Mouse (Mus musculus): ENCODE data around the gene Gm45062. TPM values are rescaled to one million over a fixed set of nuclear protein-coding genes. Genes with fewer than 3 reads are reported as not detected.

Gene Gm45062
- total RNA-seq, 4 experiments from 2014 or later = 4.6 to 6.6 (median 5.0) TPM

GRCm38 (mm10) chr6:8415823-8416222 lies 156.6 kb downstream of the Gm45062 start:
- DNase-seq (ENCODE audit: low spot score in 2 of 2) = no peak

- DNase-seq (ENCODE audit: low spot score in 2 of 2) = no peak
Measured at GRCm38 (mm10) chr6:8416802-8417569, 157.7 kb downstream of the Gm45062 start.

- DNase-seq (ENCODE audit: low spot score in 2 of 2) = no peak
Measured at GRCm38 (mm10) chr6:8419485-8420186, 160.4 kb downstream of the Gm45062 start.

GRCm38 (mm10) chr6:8420187-8420503 lies 160.9 kb downstream of the Gm45062 start:
- DNase-seq (ENCODE audit: low spot score in 2 of 2) = no peak

- DNase-seq (ENCODE audit: low spot score in 2 of 2) = no peak
Measured at GRCm38 (mm10) chr6:8421421-8421820, 162.2 kb downstream of the Gm45062 start.

- no peak for DNase-seq (ENCODE audit: low spot score in 2 of 2)
Measured at GRCm38 (mm10) chr6:8421959-8422581, 162.8 kb downstream of the Gm45062 start.

- DNase-seq (ENCODE audit: low spot score in 2 of 2) = no peak
Measured at GRCm38 (mm10) chr6:8423142-8423541, 163.9 kb downstream of the Gm45062 start.

GRCm38 (mm10) chr6:8427692-8428091 lies 168.4 kb downstream of the Gm45062 start:
- no peak for DNase-seq (ENCODE audit: low spot score in 2 of 2)

- DNase-seq (ENCODE audit: low spot score in 2 of 2) = no peak
Measured at GRCm38 (mm10) chr6:8430610-8431234, 171.5 kb downstream of the Gm45062 start.

GRCm38 (mm10) chr6:8433179-8433578 lies 173.9 kb downstream of the Gm45062 start:
- DNase-seq (ENCODE audit: low spot score in 2 of 2) = no peak

- DNase-seq (ENCODE audit: low spot score in 2 of 2) = no peak
Measured at GRCm38 (mm10) chr6:8437937-8438336, 178.7 kb downstream of the Gm45062 start.

GRCm38 (mm10) chr6:8441814-8442213 lies 182.6 kb downstream of the Gm45062 start:
- DNase-seq (ENCODE audit: low spot score in 2 of 2) = no peak

- peak; percentile 42 to 57 for DNase-seq (ENCODE audit: low spot score in 2 of 2)
Measured at GRCm38 (mm10) chr6:8446786-8447185, 187.5 kb downstream of the Gm45062 start.

GRCm38 (mm10) chr6:8455599-8455998 lies 196.3 kb downstream of the Gm45062 start:
- DNase-seq (ENCODE audit: low spot score in 2 of 2) = no peak

GRCm38 (mm10) chr6:8458596-8458995 lies 199.3 kb downstream of the Gm45062 start:
- DNase-seq (ENCODE audit: low spot score in 2 of 2) = no peak

- DNase-seq (ENCODE audit: low spot score in 2 of 2) = no peak
Measured at GRCm38 (mm10) chr6:8462447-8462846, 203.2 kb downstream of the Gm45062 start.

- DNase-seq (ENCODE audit: low spot score in 2 of 2) = no peak
Measured at GRCm38 (mm10) chr6:8465388-8465787, 206.1 kb downstream of the Gm45062 start.

GRCm38 (mm10) chr6:8465985-8466384 lies 206.7 kb downstream of the Gm45062 start:
- DNase-seq (ENCODE audit: low spot score in 2 of 2) = no peak

GRCm38 (mm10) chr6:8467667-8468337 lies 208.6 kb downstream of the Gm45062 start:
- DNase-seq (ENCODE audit: low spot score in 2 of 2) = no peak

- no peak for DNase-seq (ENCODE audit: low spot score in 2 of 2)
Measured at GRCm38 (mm10) chr6:8469918-8470317, 210.7 kb downstream of the Gm45062 start.

GRCm38 (mm10) chr6:8472125-8472524 lies 212.9 kb downstream of the Gm45062 start:
- no peak for DNase-seq (ENCODE audit: low spot score in 2 of 2)

Data from layer of hippocampus, adult 8-10 months (tissue).